ENCODE assay signal across 9 mouse cellular contexts in the genomic region with DNA sequence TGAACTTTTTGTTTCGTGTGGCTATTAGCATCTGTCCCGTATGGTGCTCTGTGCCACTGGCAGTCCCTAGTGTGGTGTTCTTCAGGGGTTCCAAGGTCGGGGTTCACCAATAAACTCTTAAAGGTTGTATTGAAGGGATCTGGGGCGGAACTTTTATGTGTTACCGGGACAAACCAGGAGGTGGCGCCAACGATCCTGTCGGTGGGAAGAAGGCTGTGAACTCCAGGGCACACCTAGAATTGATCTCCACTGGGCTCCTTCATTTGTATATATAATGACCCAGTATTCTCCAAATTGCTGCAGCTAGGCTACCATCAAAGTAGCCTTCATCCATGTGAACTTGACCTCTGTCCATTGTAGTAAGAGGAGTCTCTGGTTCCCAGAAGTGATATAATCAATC. TPM values are rescaled to one million over a fixed set of nuclear protein-coding genes. Genes with fewer than 3 reads are reported as not detected.
DNase-seq lines count a peak whose midpoint lies in the region; TF ChIP-seq lines count a peak whose summit lies in the region.
"Had no signal": no experiment of that assay in that cellular context is flagged by ENCODE, and none has a peak within 500 bp of the region (broad histone marks: within the 10 kb centered on the region; RNA-seq: fewer than 3 reads in every experiment).

No protein-coding gene starts in this region.

- peak; percentile 40 to 53 for DNase-seq in left cerebral cortex, adult 2 months (ENCODE audit: extremely low spot score in 1 of 2, low spot score in 2 of 2)
- no peak for DNase-seq in left cerebral cortex, adult 11 months (ENCODE audit: low spot score)
- DNase-seq in MEL-GATA-1-ER (ENCODE audit: extremely low read depth, low read depth), result peak; percentile 28
- peak; percentile 69 for DNase-seq in c-Kit-positive CD71-positive TER-119-positive erythroid progenitor cells, embryonic 14.5 days (ENCODE audit: low spot score)
- peak; percentile 70 for DNase-seq in gastrocnemius, adult 18-20 months (ENCODE audit: low spot score)
- peak; percentile 28 to 81 for DNase-seq in kidney, postnatal 36 days
- peak; percentile 85 for DNase-seq in naive thymus-derived CD4-positive, alpha-beta T cell, adult 2 months (ENCODE audit: low read depth)
- peak; percentile 67 for DNase-seq in thymus, postnatal 14 days

- no peak overlapping the region for H3K27ac ChIP-seq in left cerebral cortex, adult 2 months
- H3K27ac ChIP-seq: heart, embryonic 13.5 days had no signal

- TF ChIP-seq CTCF in left cerebral cortex, adult 2 months (IDR thresholded peaks at IDR 0.05), result peak; percentile 59

- intact Hi-C loops in left cerebral cortex, adult 2 months (cut with DNase I), result loop anchor here (1.0 kb wide), 1 partner anchor 52 kb away; no protein-coding TSS in a partner anchor

- H3K4me3 ChIP-seq in left cerebral cortex, adult 2 months, result no peak overlapping the region
- H3K4me3 ChIP-seq: heart, embryonic 13.5 days had no signal

RNA-seq across cellular contexts. Expression of a gene that starts 10.6 kb away (rescaled TPM):
- 1 to 10 TPM; 1.9 to 2.2 TPM for total RNA-seq in left cerebral cortex, adult 2 months (2021)
- total RNA-seq in gastrocnemius, adult 18-20 months (2021), result under 1 TPM; 0.07 to 0.11 TPM

RNA-seq across cellular contexts. Expression of a gene that starts 42.5 kb away (rescaled TPM):
- 100 to 1,000 TPM; 100 to 115 TPM for total RNA-seq in left cerebral cortex, adult 2 months (2021)
- total RNA-seq in gastrocnemius, adult 18-20 months (2021), result 10 to 100 TPM; 57.6 to 68.1 TPM
